Mouse (Mus musculus) small intestine, adult 2 months (tissue): Measurements from ENCODE around the gene Msi2. TPM values are rescaled to one million over a fixed set of nuclear protein-coding genes. Genes with fewer than 3 reads are reported as not detected.

Experiments
- H3K27ac ChIP-seq: fragments of 200-500 bp; 2 replicates; pipeline ENCODE4 v1.5.1; 2012; ENCODE audit warnings: low read depth, low read length, control low read depth, inconsistent platforms; ENCODE audit not compliant: insufficient read depth
- H3K27me3 ChIP-seq: fragments of 200-500 bp; 2 replicates; pipeline ENCODE4 v1.6.1; 2012; ENCODE audit warnings: mild to moderate bottlenecking, moderate library complexity, low read length, inconsistent platforms; ENCODE audit not compliant: control insufficient read depth, insufficient read depth
- H3K36me3 ChIP-seq: fragments of 200-500 bp; 2 replicates; pipeline ENCODE4 v1.6.1; 2012; ENCODE audit warnings: mild to moderate bottlenecking, low read length, control low read depth, inconsistent platforms; ENCODE audit not compliant: control insufficient read depth, insufficient read depth
- H3K4me1 ChIP-seq: fragments of 200-500 bp; 2 replicates; pipeline ENCODE4 v1.6.1; 2012; ENCODE audit warnings: low read length, inconsistent platforms, mixed read lengths; ENCODE audit not compliant: control insufficient read depth, insufficient read depth, insufficient read length
- H3K4me3 ChIP-seq: fragments of 200-500 bp; 2 replicates; pipeline ENCODE4 v1.5.1; 2012; ENCODE audit warnings: low read depth, mild to moderate bottlenecking, control low read depth, inconsistent platforms, low read length, moderate library complexity
- CTCF ChIP-seq: fragments of 200-500 bp; IDR thresholded peaks from 2 replicates; pipeline ENCODE4 v1.5.1; 2012; ENCODE audit warnings: low read depth, mild to moderate bottlenecking, control low read depth, inconsistent platforms, low read length, moderate library complexity, mixed read lengths; ENCODE audit not compliant: insufficient replicate concordance, insufficient read length; ENCODE audit errors: extremely low read depth
- POLR2A ChIP-seq: fragments of 200-500 bp; IDR thresholded peaks from 2 replicates; pipeline ENCODE4 v1.6.1; 2012; ENCODE audit warnings: low read depth, mild to moderate bottlenecking, control low read depth, inconsistent platforms, low read length, moderate library complexity
- WGBS: fragments of 180-500 bp; shearing (Covaris S2); methylation state at CpG from one replicate; pipeline ENCODE4 v1.1.7; 2018; 5-methylcytosine and 5-hydroxymethylcytosine counted together
- polyA plus RNA-seq: library from polyadenylated mRNA; depleted of rRNA; stranded (reverse); fragments of >200 nt; gene quantifications from 2 replicates; pipeline ENCODE4 v1.2.3, GENCODE M21; 2012

Gene Msi2
- polyA plus RNA-seq, 1 experiment, result 8.8 TPM

- TF ChIP-seq POLR2A (no peak), CTCF (no peak)
- Histone ChIP-seq H3K4me3 (no peak overlapping the region), H3K27ac (peak overlapping the region; percentile 35), H3K36me3 (no peaks in the 10 kb centered on the region), H3K27me3 (no peaks in the 10 kb centered on the region), H3K4me1 (peaks cover 7% of the 10 kb centered on the region; the same call in 1 of the 2 replicates)
- WGBS, result 74% methylated on average over 13 of the region's 13 CpGs
Observed at GRCm38 (mm10) chr11:88582021-88582707, 136.1 kb downstream of the Msi2 start.

GRCm38 (mm10) chr11:88581375-88581774 lies 136.9 kb downstream of the Msi2 start:
- TF ChIP-seq CTCF (no peak), POLR2A (no peak)
- H3K27ac ChIP-seq, result no peak overlapping the region
- H3K4me3 ChIP-seq, result no peak overlapping the region
- H3K27me3 ChIP-seq, result no peaks in the 10 kb centered on the region
- WGBS, result 76% methylated on average over 7 of the region's 7 CpGs
- H3K36me3 ChIP-seq, result no peaks in the 10 kb centered on the region
- peaks cover 6% of the 10 kb centered on the region; the same call in 1 of the 2 replicates for H3K4me1 ChIP-seq

GRCm38 (mm10) chr11:88578700-88579099 lies 139.6 kb downstream of the Msi2 start:
- no peak overlapping the region for H3K4me3 ChIP-seq
- TF ChIP-seq CTCF (no peak), POLR2A (no peak)
- H3K4me1 ChIP-seq, result peaks cover 5% of the 10 kb centered on the region; the same call in 1 of the 2 replicates
- no peaks in the 10 kb centered on the region for H3K36me3 ChIP-seq
- WGBS, result 97% methylated on average over 2 of the region's 2 CpGs
- H3K27me3 ChIP-seq, result no peaks in the 10 kb centered on the region
- H3K27ac ChIP-seq, result no peak overlapping the region

- TF ChIP-seq POLR2A (no peak), CTCF (no peak)
- H3K4me1 ChIP-seq, result peaks cover 3% of the 10 kb centered on the region; the same call in 1 of the 2 replicates
- no peaks in the 10 kb centered on the region for H3K36me3 ChIP-seq
- H3K27me3 ChIP-seq, result no peaks in the 10 kb centered on the region
- WGBS, result 83% methylated on average over 7 of the region's 7 CpGs
- H3K27ac ChIP-seq, result peak overlapping the region; percentile 32
- no peak overlapping the region for H3K4me3 ChIP-seq
Observed at GRCm38 (mm10) chr11:88577076-88577475, 141.2 kb downstream of the Msi2 start.

GRCm38 (mm10) chr11:88576233-88576998 lies 141.9 kb downstream of the Msi2 start:
- no peak overlapping the region for H3K4me3 ChIP-seq
- 83% methylated on average over 7 of the region's 7 CpGs for WGBS
- TF ChIP-seq POLR2A, result no peak
- no peak for TF ChIP-seq CTCF
- H3K27me3 ChIP-seq, result no peaks in the 10 kb centered on the region
- H3K36me3 ChIP-seq, result no peaks in the 10 kb centered on the region
- H3K4me1 ChIP-seq, result peaks cover 3% of the 10 kb centered on the region; the same call in 1 of the 2 replicates
- peak overlapping the region; percentile 32 for H3K27ac ChIP-seq

GRCm38 (mm10) chr11:88574575-88575360 lies 143.5 kb downstream of the Msi2 start:
- TF ChIP-seq CTCF (no peak), POLR2A (no peak)
- H3K4me1 ChIP-seq, result peaks cover 3% of the 10 kb centered on the region; the same call in 1 of the 2 replicates
- no peaks in the 10 kb centered on the region for H3K27me3 ChIP-seq
- peak overlapping the region; percentile 46; the same call in 1 of the 2 replicates for H3K27ac ChIP-seq
- WGBS, result 63% methylated on average over 4 of the region's 4 CpGs
- no peaks in the 10 kb centered on the region for H3K36me3 ChIP-seq
- no peak overlapping the region for H3K4me3 ChIP-seq
